Mouse (Mus musculus): ENCODE measurements around the gene Hdac9.

The Hdac9 gene

DNA sequence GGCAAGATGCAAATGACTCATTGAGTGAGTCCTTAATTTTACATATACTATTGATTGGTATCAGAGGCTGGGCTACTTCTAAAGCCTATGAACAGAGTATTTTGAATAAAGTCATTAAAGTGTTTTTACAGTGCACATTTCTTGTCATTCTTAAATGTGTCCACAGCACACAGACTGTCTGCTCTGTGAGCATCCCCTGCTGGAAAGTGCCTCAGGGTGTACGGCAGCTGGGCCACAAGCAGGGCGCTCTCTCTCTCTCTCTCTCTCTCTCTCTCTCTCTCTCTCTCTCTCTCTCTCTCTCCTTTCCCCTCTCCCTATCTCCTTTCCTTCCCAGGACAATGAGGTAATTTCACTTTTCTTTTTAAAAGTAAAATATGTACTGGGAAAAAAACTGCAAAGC, 569.4 kb downstream of the Hdac9 start:
- no peak for DNase-seq (ENCODE audit: low spot score in 2 of 2)

DNA sequence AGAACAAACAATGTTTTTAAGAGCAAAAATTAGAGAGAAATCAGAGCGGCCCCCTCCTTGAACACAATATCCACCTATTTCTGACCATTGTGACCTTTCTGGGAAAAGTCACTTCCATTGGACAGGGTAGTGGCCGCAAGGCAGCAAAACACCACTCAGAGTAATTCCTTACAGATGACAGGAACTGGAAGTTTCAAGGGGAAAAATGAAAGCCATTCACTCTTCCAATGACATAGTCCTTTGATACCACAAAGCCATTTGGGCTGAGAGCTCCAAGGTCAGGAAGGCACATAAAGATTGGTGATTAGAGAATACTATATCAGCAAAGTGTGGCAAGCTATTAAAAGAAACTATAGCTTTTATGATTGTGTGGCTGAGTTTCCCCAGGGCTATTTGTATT, 574.1 kb downstream of the Hdac9 start:
- no peak for DNase-seq (ENCODE audit: low spot score in 2 of 2)

DNA sequence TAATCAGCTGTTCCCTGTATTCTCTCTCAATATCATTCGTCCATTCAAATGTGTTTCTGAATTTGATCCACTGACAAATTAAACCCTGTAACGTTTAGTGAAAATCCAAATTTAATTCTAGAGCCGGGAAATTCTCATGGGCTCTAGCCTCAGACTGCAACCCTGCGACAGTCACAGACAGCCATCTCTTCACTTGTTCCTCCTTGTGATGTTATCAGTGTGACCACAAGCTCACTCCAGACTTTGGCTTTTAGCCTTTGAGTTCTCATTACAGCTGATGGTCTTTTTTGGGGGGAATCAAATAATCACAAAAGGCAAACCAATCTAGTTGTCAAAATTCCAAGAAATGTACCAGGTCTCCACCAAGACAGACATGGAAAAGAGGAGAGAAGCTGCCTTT, 578.0 kb downstream of the Hdac9 start:
- DNase-seq (ENCODE audit: low spot score in 2 of 2) = no peak

DNA sequence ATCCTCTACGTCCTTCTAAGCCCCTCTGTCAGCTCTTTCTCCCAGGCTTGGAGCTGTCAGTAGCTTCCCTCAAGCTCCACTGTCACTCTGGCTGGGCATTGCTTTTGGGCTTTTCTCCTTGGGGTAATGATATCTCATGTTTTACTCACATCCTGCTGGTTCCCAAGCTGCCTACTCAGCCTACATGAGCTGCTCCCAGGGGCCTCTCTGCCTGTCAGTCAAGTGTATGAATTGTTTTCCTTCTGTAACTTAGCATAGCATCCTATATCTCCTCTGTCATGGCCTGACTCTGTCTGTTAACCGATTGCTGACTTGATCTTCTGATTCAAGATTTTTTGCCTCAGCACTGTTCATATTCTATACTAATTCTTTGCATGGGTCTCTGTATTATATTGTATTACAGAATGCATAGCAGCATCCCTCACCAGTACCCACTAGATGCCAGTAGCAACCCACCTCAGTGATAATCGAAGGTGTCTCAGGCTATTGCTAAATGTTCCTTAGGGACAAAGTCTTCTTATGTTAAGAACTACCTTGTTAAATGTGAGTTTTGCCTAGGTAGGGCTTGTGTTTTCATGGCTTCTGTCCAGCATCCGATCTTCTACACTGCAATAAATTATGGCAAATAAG, 582.3 kb downstream of the Hdac9 start:
- no peak for DNase-seq (ENCODE audit: low spot score in 2 of 2)

DNA sequence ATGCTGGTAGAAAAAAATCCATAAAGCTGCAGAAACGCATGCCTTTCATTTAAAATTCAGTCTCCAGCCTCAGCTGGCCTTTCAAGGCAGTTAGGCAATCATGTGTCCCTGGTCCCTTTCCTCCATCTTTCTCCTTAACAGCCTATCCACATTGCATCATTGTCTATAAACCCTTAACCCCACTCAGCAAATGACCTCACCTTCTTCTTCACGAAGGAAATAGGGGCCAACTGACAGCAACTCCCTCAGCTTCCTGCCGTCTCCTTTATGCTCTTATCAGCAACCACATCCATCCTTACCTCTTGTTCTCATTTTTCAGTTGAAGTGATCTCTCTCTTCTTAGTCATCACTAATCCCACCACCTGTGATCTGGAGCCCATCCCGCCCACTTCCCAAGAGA, 584.0 kb downstream of the Hdac9 start:
- no peak for DNase-seq (ENCODE audit: low spot score in 2 of 2)

DNA sequence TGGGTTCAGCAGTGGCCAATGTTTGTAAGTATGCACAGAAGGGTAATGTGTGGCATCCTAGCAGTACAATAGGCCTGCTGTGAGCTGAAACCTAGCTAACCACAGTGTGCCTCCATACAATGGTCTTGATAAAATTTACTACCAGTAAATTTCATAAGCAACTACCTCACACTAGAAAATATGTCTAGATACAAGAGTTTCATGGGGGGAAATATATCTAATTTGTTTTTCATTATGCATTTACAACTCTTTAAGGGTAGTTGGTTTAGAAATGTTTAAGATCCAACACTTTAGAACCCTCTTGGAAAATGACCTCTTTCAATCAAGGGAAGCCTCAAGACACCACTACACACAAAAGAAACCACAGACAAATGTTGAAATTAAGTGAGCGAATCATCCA, 589.8 kb downstream of the Hdac9 start:
- DNase-seq (ENCODE audit: low spot score in 2 of 2) = no peak

DNA sequence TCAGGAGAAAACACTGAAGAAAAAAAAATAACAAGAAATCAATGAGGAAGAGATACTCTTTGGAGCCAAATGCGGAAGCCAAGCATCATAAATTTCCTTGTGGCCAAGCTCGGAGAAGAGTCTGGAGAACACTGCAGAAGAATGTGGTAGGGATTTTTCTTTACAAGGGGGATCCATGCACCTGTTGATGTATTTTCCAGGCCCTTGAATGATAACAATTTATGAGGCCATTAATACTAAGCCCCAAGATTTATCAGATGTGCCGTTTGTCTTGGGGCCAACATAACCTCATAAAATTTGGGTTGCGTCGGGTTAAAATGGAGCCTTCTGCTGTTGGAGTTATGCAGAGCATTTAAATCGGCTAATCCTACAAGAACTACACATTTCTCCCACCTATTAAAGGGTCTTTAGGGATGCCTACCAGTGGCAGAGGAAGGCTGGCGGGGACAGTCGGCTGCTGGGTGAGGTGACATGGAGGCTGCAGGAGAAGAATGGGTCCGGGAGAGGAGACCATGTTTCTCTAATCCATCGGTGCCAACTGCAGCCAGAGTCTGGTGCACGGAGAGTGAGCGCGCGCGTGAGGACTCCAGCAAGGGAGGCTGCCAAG, 604.7 kb downstream of the Hdac9 start:
- no peak for DNase-seq (ENCODE audit: low spot score in 2 of 2)

DNA sequence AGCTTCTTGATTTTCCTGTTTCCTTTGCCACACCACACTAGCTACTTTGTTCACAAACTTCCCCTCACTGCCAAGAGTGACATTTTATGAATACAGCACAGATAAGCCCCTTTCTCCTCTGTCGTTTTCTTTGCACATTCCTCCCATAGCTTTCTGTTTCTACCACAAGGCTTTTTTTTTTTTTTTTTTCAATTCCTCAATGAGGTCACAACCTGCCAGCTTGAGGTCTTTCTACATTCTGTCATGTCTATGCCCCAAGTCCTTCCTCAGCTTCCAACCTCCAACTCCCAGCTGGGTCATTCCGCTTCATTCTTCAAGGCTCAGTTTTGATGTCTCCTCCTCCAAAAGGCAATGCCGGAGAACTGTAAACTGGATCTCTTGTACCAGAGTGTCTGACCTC, 611.4 kb downstream of the Hdac9 start:
- no peak for DNase-seq (ENCODE audit: low spot score in 2 of 2)

DNA sequence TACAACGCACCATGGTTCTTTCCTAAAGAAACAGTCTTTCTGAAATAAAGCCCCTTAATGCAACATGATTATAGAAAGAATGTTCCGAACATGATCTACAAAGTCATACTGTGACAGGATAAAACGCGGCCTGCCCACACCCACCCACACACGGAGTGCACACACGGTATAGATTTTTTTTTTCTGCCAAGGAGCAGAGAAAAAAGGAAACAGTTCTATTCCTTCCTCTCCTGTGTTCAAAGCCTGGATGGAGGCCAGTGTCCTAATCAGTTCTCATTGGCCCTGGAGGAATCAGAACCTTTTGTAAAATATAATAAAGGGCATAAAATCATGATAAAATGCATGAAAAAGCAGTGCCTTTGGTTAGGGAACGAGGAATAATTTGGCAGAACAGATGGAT, 624.5 kb downstream of the Hdac9 start:
- DNase-seq (ENCODE audit: low spot score in 2 of 2) = no peak

DNA sequence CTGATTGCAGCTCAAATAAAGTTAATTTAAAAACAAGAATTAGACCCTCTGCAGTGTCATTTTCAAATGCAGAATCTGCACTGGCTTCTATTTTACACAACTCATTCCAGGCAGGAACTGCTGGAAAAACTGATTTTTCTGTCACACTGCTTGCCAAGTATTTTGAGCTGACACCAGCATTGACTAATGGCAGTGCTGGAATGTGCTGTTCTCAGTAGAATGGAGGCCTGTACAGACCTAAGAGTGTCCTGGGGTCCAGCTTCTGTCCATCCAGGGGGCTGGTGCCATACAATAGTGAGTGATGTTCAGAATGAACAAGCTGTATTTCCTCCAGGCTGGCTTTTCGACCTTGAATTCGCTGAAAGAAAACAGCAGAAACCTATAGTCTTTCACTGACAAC, 629.7 kb downstream of the Hdac9 start:
- no peak for DNase-seq (ENCODE audit: low spot score in 2 of 2)

DNA sequence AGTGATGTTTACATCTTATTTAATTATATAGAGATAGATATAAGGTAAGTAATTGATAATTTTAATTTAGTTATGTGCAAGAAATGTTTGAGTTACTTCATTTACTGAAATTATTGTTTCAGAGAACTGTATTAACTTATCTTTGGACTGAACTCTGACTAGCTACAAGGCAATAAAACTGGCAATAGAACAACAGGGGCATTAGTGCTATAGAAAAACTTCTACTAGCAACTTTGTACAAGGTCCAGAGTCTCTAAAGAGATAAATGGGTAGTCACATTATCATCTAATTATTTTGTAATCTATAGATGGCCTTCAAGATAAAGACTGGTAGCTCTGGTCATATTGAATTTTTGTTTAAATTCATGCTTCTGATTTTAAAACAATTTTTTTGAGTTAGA, 632.0 kb downstream of the Hdac9 start:
- no peak for DNase-seq (ENCODE audit: low spot score in 2 of 2)

DNA sequence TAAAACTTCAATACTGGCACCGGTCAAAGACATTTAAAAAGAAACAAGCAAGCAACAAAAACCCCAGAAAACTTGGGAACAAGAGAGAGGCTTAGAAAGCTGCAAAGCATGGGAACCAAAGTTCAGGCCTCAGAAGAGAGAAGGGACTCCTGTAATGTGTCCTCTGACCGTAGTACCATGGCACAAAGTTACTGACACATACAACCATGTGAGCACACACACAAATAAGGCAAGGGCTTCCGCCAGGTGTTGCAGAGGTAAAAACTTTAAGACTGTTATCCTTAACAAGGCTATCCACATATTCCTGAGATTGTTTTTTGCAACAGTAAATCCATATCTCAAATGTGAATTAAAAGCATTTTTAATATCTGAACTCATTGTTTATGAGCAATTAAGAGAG, 632.5 kb downstream of the Hdac9 start:
- no peak for DNase-seq (ENCODE audit: low spot score in 2 of 2)

DNA sequence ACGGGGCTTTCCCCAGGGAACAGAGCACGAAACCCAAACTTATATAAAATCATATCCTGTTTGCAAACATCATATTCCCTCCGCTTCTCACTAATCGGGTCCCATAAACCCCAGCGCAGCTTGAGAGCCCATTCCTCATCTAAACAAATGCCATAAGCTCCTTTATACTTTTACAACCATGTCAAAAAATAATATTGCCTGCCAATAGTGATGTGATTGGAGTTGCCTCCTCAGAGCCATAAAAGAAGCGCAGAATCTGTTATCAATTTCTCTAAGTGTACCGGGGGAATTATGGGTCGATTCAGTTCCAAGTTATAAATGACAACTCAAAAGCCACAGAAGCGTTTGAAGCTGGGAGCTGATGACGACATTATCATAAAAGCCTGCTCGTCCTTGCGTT, 638.1 kb downstream of the Hdac9 start:
- no peak for DNase-seq (ENCODE audit: low spot score in 2 of 2)

DNA sequence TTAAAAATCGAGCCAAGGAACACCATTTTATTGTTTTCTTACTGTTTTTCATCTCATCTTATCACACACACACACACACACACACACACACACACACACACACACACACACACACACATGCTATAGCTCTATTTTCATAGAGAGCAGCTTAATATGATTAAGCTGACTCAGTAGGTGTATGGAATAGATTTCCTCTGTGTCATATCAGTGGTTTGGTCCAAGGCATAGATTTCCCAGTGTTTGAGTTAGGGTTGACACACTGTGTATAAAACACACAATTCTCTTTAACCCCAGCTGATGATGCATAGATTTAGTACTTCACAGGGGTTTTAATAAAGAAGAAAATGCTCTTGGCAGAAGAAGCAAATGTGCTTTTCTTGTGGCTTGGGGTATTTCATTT, 643.1 kb downstream of the Hdac9 start:
- no peak for DNase-seq (ENCODE audit: low spot score in 2 of 2)

DNA sequence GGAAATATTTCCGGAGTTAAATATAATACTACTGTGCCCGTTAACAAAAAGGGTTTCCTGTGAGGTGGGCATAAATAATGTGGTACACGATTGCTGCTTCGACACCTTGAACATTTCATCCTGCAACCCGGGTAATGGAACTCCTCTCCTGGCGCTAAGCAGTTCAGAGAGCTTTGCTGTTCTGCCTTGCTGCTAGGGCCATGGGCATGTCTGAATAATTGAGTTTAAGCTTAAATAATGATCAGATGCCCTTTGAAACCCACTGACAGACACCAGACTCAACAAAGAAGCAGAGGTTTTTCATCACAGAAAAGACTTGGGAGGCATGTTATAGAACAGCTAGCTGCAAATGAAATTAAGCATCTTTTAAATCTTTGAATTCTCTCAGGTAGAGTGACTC, 646.8 kb downstream of the Hdac9 start:
- no peak for DNase-seq (ENCODE audit: low spot score in 2 of 2)

DNA sequence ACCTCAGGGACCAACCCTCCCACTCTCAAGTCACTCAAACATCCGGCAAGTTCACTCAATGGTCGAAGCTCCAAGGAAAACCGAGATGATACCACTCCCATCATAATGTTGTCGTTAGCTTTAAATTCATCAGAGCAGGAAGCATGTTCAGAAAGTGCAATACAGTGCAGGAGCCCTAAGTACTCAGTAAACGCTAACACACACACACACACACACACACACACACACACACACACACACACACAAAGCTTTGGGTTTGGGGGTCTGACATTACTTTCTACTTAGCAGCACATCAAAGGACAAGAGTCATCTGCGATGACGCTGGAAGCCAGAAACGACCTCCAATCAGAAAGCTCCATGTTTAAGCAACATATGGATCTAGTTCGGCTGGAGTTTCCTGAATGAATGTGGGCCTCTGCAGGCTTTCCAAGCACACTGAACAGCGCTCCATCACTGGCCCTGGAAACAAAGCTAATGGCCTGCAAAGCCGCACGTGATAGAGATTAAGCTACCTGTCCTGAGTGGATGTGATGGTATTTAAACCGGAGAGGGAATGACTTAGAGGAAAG, 647.3 kb downstream of the Hdac9 start:
- no peak for DNase-seq (ENCODE audit: low spot score in 2 of 2)

DNA sequence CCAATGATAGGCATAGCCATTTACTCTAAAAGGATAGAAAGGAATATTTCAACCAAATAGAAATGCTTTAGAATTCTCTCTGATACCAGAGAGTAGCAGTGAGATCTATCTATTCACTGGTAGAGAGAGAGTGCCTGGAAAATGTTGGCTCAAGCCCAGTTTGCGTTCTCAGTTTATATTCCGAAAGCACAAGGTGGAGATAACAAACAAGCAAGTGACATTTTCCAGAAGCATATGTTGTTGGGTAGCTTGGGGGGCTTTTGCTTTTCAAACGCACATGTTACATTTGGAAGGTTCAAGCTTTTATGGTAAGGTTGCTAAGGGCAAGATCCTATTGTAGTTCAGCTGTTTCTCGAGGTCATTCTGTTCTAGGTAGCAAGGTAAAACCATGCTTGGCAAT, 657.2 kb downstream of the Hdac9 start:
- no peak for DNase-seq (ENCODE audit: low spot score in 2 of 2)

DNA sequence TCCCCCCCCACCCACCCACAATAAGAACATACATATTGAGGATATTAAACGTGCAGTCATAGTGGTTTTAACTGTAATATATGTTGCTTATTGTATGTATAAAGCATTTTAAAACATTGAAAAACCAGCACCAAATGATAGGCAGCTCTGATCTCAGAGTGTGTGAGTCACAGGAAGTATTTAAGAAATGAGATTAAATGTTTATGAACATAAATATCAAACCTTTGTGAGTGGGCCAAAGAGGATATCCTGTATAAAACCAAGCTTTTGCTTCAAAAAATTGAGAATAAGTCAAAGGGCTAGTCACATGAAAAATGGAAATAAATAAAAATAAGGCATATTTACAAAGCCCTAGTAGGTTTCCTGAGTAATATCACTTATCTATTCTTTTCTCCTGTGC, 667.7 kb downstream of the Hdac9 start:
- DNase-seq (ENCODE audit: low spot score in 2 of 2) = no peak

DNA sequence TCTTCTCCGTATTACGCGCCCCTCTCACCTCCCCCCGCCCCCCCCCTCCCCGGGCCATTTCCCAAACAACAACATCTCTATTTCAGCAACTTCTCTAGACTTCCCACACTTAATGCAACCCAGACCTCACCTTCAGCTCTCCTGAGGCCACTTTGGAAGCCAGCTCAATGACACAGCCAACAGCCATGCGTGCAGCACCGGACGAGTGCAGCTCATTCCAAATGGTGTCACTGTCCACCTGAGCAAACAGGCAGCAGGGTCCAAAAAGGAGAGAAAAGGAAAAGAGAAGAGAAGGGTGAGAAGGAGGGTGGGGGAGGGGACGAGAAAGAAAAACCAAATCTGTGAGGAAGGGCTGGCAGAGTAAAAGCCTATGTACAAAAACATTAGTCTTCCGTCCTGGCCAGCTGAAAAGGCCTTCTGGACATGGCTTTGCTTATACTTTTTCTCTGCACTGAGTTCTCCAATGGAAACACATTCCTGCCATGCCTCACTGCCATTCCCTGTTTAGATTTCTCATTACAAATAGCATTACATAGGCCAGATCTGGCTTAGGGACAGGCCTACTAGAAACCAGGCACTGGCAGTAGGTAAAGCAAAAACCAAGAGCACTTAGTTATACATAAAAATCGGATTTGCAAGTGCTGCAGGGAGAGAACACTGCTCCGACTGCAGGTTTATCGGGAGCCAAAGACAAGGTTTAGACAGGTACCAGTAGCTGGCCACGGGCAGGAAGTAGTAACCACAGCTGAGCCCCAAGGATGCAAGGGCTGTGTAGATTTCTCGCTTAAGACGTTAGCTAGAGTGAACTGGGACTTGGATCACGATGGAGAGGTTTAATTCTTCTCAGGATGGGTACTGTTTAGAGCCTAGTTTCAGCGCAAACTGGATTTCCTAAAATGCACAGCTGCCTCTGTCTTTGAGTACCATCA, 668.4 kb downstream of the Hdac9 start:
- no peak for DNase-seq (ENCODE audit: low spot score in 2 of 2)

DNA sequence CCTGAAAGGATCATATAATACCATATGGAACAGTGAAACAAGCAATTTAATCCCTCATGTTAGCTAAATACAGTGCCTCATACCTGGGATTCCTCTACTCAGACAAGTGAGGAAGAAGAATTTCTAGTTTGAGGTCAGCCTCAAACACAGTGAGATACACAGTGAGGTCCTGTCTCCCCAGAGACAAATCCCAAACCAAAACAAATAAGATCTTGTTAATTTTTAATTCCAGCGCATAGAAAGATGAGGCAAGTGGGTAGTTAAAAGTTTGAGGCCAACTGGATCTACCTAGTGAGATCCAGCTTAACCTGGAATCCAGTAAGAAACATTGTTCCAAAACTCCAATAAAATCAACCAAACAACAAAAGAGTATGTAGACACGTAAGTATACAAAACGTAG, 678.1 kb downstream of the Hdac9 start:
- no peak for DNase-seq (ENCODE audit: low spot score in 2 of 2)

DNA sequence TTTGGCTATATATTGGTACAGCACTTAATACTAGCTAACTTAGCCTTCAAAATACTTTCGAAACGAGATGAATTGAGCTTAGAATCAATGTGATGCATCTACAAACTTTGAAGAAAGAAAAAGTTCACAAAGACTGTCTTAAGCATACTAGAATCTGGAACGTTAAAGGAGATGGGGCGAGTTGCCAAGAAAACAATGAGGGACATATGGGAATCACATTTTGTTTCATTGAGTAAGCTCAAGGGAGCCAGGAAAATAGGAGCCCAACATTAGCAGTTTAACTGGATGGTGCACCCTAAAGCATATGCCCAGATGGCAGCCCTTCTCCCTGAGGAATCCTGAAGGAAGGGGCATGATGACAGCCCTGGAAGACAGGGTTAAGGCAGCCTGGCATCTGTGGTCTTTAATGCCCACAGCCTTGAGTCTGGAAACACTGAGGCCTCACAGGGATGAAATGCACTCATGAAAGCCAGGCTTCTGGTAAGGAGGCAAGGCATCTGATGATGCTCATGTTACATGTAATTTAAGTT, 685.2 kb downstream of the Hdac9 start:
- DNase-seq (ENCODE audit: low spot score in 2 of 2) = no peak

DNA sequence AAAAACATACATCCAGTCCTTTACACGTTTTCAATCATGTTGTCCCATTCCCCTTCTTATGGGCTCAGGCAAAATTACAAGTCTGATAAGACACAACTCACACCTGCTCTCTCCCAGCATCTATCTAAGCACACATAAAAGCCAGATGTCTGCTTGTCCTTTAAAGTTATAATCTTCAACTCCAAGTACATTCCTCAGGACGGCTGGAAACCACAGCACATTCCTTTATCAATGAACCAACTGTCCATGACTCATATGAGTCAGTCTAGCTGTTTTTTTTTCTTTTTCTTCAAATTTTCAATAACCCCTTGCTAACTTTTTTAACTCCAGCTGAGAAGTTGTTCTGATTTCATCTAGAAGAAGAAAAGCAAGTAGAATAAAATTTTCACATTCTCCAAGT, 692.4 kb downstream of the Hdac9 start:
- no peak for DNase-seq (ENCODE audit: low spot score in 2 of 2)

DNA sequence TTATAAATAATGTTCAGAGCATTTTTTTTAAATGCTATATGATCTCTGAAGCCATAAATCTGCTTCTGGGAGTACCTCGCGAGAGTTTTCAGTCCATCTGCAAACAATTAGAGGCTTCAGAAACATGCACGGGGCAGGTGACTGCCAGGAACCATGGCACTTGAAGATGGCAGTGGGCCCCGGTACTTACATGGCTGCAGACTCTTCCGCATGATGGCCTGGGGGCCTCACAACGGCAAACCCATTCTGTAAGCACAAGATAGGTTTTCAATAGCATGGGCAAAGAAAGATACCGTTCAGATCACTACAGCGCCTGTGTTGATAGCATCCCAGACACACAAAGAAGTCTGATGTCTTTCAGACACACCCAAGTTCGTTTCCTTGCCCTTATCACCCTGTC, 695.9 kb downstream of the Hdac9 start:
- DNase-seq (ENCODE audit: low spot score in 2 of 2) = no peak
